Mouse (Mus musculus): Measurements from ENCODE around the gene Ddhd1.

Ddhd1 gene

DNA sequence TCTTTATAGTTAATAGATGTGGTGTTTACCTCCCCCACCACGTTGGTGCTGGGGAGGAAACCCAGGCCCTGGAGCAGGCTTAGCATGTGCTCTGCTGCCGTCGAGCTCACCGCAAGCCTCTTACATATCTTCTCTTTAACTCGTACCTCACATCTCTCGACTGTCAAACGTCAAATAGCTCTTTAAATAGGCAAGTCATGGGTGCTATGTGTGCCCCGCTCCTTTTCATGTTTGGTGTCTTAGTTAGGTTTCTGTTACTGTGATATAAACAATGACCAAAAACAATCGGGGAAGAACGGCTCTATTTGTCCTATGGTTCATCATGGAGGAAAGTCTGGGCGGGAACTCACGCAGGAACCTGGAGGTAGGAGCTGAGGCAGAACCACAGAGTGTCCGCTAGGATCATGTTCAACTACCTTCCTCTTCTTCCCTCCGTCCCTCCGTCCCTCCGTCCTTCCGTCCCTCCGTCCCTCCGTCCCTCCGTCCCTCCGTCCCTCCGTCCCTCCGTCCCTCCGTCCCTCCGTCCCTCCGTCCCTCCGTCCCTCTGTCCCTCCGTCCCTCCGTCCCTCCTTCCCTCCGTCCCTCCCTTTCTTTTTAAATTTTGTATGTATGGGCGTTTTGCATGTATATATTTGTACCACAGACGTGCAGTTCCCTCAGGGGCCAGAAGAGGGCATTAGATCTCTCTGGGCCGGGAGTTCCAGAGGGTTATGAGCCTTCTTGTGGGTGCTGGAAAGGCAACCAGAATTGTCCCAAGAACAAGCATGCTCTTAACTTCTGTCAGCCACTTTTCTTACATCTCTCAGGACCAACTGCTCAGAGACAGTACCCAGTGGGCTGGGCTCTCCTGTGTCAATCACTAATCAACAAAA lies 91.6 kb downstream of the Ddhd1 start:
- DNase-seq: peak; percentile 31

- DNase-seq: peak; percentile 58
These were observed 92.5 kb downstream of the Ddhd1 start for GRCm38 (mm10) chr14:45565216-45566065.

GRCm38 (mm10) chr14:45563577-45563976 lies 94.4 kb downstream of the Ddhd1 start:
- DNase-seq: peak; percentile 61

DNA sequence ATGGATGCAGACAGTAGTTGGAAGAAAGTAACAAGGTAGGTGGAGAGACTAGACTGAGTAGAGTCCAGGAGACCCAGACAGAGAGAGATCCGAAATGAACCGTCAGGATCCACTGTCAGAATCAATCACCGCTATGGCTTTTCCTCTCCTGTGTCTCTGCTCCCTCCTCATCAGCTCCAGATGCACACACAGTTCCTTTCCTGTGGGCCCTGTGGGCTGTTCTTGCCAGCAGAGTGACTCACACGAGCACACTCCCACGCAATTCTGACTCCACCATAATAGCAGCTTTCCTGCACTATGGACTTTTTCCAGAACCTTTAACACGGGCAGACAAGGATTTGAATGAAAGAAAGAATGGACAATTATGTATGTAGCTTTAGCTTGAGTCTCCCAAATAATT lies 96.3 kb downstream of the Ddhd1 start:
- peak; percentile 84 for DNase-seq

DNA sequence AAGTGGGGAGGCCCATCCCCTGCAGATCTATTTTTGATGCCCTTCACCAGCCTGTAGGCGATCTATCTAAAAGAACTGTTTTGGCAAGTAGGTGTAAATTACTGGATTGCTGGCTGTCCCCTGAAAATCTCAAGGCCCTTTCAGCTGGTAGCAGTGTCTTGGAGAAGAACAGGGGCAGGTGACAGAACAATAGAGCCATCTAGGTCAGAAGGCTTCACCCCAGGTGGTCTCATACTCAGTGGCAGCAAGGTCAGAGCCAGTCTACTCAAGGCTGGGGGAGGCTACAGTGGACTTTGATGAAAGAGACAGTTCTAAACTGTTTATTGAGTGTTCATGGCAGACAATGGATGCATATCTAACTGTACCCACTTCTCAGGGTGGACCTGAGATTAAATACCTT lies 98.9 kb downstream of the Ddhd1 start:
- DNase-seq: no peak

- no peak for DNase-seq
These were observed 103.6 kb downstream of the Ddhd1 start for GRCm38 (mm10) chr14:45554336-45554735.

- peak; percentile 84 for DNase-seq
These were observed 104.1 kb downstream of the Ddhd1 start for GRCm38 (mm10) chr14:45553854-45554253.

- DNase-seq: no peak
These were observed 105.5 kb downstream of the Ddhd1 start for GRCm38 (mm10) chr14:45552431-45552830.

GRCm38 (mm10) chr14:45551121-45551768 lies 106.7 kb downstream of the Ddhd1 start:
- peak; percentile 22 for DNase-seq

GRCm38 (mm10) chr14:45550010-45550647 lies 107.8 kb downstream of the Ddhd1 start:
- DNase-seq: peak; percentile 45

DNA sequence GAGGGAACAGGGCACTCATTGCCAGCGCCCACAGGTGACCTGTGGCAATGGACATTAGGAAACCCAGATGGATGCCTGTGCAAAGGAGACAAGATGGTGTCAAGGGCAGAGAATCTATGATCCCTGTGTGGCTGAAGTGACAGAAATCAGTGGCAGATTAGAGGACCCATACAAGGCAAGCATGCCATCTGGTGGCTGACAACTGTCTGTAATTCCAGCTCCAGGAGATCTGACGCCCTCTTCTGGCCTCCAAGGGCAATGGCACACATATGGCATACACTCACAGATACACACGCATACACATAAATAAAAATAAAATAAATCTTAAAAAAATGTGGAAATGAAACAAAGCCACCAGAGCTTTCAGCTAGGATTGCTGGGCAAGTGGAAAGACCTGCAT lies 109.8 kb downstream of the Ddhd1 start:
- no peak for DNase-seq

GRCm38 (mm10) chr14:45544905-45545304 lies 113.0 kb downstream of the Ddhd1 start:
- no peak for DNase-seq

DNA sequence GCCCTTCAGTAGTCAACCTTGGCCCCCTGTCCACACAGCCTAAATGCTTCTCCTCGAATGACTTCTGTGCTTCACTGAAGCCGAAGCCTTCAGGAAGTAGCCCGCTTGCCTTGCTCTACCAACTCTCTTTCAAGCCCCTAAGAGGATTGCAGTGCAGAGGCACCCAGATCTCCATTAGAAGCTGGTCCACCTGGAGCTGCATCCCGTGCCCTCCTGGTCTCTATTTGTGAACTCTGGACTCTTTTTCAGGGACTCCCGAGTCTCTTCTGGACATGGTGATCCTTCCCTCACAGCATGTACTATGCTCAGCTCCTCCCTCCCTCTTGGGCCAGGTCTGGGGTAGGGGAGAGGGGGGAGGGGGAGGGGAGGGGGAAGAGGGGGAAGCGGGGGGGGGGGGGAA lies 113.9 kb downstream of the Ddhd1 start:
- DNase-seq: no peak

GRCm38 (mm10) chr14:45539659-45540468 lies 118.1 kb downstream of the Ddhd1 start:
- peak; percentile 81 for DNase-seq
